Mouse (Mus musculus) stomach, embryonic 14.5 days (tissue): ENCODE results near the gene Mcoln3. TPM values are rescaled to one million over a fixed set of nuclear protein-coding genes. Genes with fewer than 3 reads are reported as not detected.

Experiments
- ATAC-seq: fragments of 200-750 bp; cut with Nextera tagmentation; 2 replicates; pipeline ENCODE4 v1.8.0; 2017; ENCODE audit warnings: low read depth, moderate TSS enrichment; ENCODE audit not compliant: insufficient number of reproducible peaks, insufficient read depth, low FRiP score
- H3K27ac ChIP-seq: fragments of 300-500 bp; sonication (generic); 2 replicates; pipeline ENCODE4 v1.5.1; 2014; ENCODE audit warnings: mild to moderate bottlenecking, low read length, moderate library complexity, mixed read lengths
- H3K27me3 ChIP-seq: fragments of 300-500 bp; sonication (generic); 2 replicates; pipeline ENCODE4 v1.6.1; 2014; ENCODE audit warnings: low read length, control low read depth, mixed read lengths; ENCODE audit not compliant: control insufficient read depth, insufficient read depth
- H3K36me3 ChIP-seq: fragments of 300-500 bp; sonication (generic); 2 replicates; pipeline ENCODE4 v1.6.1; 2014; ENCODE audit warnings: mild to moderate bottlenecking, control low read depth, low read length, moderate library complexity, mixed read lengths; ENCODE audit not compliant: control insufficient read depth, insufficient read depth
- H3K4me1 ChIP-seq: fragments of 300-500 bp; sonication (generic); 2 replicates; pipeline ENCODE4 v1.6.1; 2014; ENCODE audit warnings: low read length, control low read depth, mixed read lengths; ENCODE audit not compliant: control insufficient read depth, insufficient read depth
- H3K4me2 ChIP-seq: fragments of 300-500 bp; sonication (generic); replicated peaks from 2 replicates; pipeline ENCODE4 v1.6.1; 2014; ENCODE audit warnings: low read depth, low read length, control low read depth
- H3K4me3 ChIP-seq: fragments of 300-500 bp; sonication (generic); 2 replicates; pipeline ENCODE4 v1.5.1; 2014; ENCODE audit warnings: low read depth, low read length, control low read depth
- H3K9ac ChIP-seq: fragments of 300-500 bp; sonication (generic); replicated peaks from 2 replicates; pipeline ENCODE4 v1.6.1; 2014; ENCODE audit warnings: low read depth, mild to moderate bottlenecking, control low read depth, low read length, moderate library complexity, mixed read lengths
- H3K9me3 ChIP-seq: fragments of 300-500 bp; sonication (generic); 2 replicates; pipeline ENCODE4 v1.6.1; 2016; ENCODE audit warnings: low read depth, low read length, control low read depth; ENCODE audit not compliant: control insufficient read depth
- WGBS: fragments of 180-500 bp; shearing (Covaris S2); extraction: QIAGEN DNeasy Blood & Tissue Kit; methylation state at CpG from one replicate; pipeline ENCODE4 v1.1.7; 2014; 5-methylcytosine and 5-hydroxymethylcytosine counted together
- polyA plus RNA-seq: library from polyadenylated mRNA; unstranded; fragments of >200 nt; fragmentation: Nextera tagmentation; extraction: Ambion mirVana; gene quantifications from 2 replicates; pipeline ENCODE4 v1.2.1, GENCODE M21; 2014

Mcoln3 gene
- polyA plus RNA-seq, 1 experiment from 2014 or later = 1.8 TPM

GRCm38 (mm10) chr3:146121310-146122124, 4.3 kb downstream of the Mcoln3 start:
- H3K27ac ChIP-seq = no peak overlapping the region
- 14% methylated on average over 25 of the region's 25 CpGs for WGBS
- no peak overlapping the region for H3K9ac ChIP-seq
- H3K9me3 ChIP-seq = no peaks in the 10 kb centered on the region
- H3K36me3 ChIP-seq = no peaks in the 10 kb centered on the region
- H3K4me2 ChIP-seq = peak overlapping the region; percentile 35
- 0 out of 2 replicates have a peak, but pooled peaks cover 4% of the 10 kb centered on the region for H3K4me1 ChIP-seq
- 0 out of 2 replicates have a peak, but pooled peaks cover 7% of the 10 kb centered on the region for H3K27me3 ChIP-seq
- ATAC-seq = peak; percentile 66; the same call in 1 of the 2 replicates
- peak overlapping the region; percentile 13; the same call in 1 of the 2 replicates for H3K4me3 ChIP-seq

DNA sequence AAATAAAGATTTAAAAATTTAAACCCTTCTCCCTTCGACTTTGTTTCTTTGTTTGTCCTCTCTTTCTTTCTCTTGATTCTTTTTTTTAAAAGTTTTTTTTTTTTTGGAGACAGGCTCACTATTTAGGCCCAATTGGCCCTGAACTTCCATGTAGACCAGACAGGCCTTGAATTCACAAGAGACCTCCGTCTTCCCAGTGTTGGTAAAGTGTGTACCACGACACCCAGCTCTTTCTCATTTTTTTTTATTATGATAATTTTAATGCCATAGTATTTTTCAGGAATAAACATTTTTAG, 4.8 kb downstream of the Mcoln3 start:
- Histone ChIP-seq H3K36me3 (no peaks in the 10 kb centered on the region), H3K9me3 (no peaks in the 10 kb centered on the region), H3K9ac (no peak overlapping the region), H3K27me3 (0 out of 2 replicates have a peak, but pooled peaks cover 5% of the 10 kb centered on the region), H3K27ac (no peak overlapping the region), H3K4me3 (peak overlapping the region; percentile 13; the same call in 1 of the 2 replicates), H3K4me2 (peak overlapping the region; percentile 35; the same call in 1 of the 2 replicates), H3K4me1 (0 out of 2 replicates have a peak, but pooled peaks cover 4% of the 10 kb centered on the region)
- 48% methylated on average over 3 of the region's 3 CpGs for WGBS
- ATAC-seq = no peak

- Histone ChIP-seq H3K9ac (no peak overlapping the region), H3K27me3 (no peaks in the 10 kb centered on the region), H3K4me2 (no peak overlapping the region), H3K9me3 (no peaks in the 10 kb centered on the region), H3K27ac (no peak overlapping the region), H3K36me3 (no peaks in the 10 kb centered on the region), H3K4me3 (no peak overlapping the region), H3K4me1 (0 out of 2 replicates have a peak, but pooled peaks cover 4% of the 10 kb centered on the region)
- 85% methylated on average over 8 of the region's 8 CpGs for WGBS
- no peak for ATAC-seq
Observed at GRCm38 (mm10) chr3:146122807-146123463, 5.7 kb downstream of the Mcoln3 start.

GRCm38 (mm10) chr3:146123464-146123825, 6.2 kb downstream of the Mcoln3 start:
- no peak for ATAC-seq
- no peaks in the 10 kb centered on the region for H3K36me3 ChIP-seq
- H3K9me3 ChIP-seq = no peaks in the 10 kb centered on the region
- no peak overlapping the region for H3K4me2 ChIP-seq
- no peaks in the 10 kb centered on the region for H3K27me3 ChIP-seq
- 67% methylated on average over 9 of the region's 9 CpGs for WGBS
- H3K27ac ChIP-seq = no peak overlapping the region
- H3K4me3 ChIP-seq = no peak overlapping the region
- no peak overlapping the region for H3K9ac ChIP-seq
- H3K4me1 ChIP-seq = 0 out of 2 replicates have a peak, but pooled peaks cover 4% of the 10 kb centered on the region

GRCm38 (mm10) chr3:146127205-146127604, 10.0 kb downstream of the Mcoln3 start:
- no peak overlapping the region for H3K4me2 ChIP-seq
- H3K9ac ChIP-seq = no peak overlapping the region
- H3K4me1 ChIP-seq = no peaks in the 10 kb centered on the region
- H3K27ac ChIP-seq = no peak overlapping the region
- 63% methylated on average over 6 of the region's 6 CpGs for WGBS
- H3K27me3 ChIP-seq = no peaks in the 10 kb centered on the region
- no peaks in the 10 kb centered on the region for H3K9me3 ChIP-seq
- no peak overlapping the region for H3K4me3 ChIP-seq
- no peak for ATAC-seq
- no peaks in the 10 kb centered on the region for H3K36me3 ChIP-seq

GRCm38 (mm10) chr3:146134834-146135233, 17.6 kb downstream of the Mcoln3 start:
- no peak for ATAC-seq
- Histone ChIP-seq H3K9me3 (no peaks in the 10 kb centered on the region), H3K4me1 (no peaks in the 10 kb centered on the region), H3K4me2 (no peak overlapping the region), H3K4me3 (no peak overlapping the region), H3K27me3 (no peaks in the 10 kb centered on the region), H3K36me3 (no peaks in the 10 kb centered on the region), H3K9ac (no peak overlapping the region), H3K27ac (no peak overlapping the region)
- WGBS = 68% methylated on average over 9 of the region's 9 CpGs

DNA sequence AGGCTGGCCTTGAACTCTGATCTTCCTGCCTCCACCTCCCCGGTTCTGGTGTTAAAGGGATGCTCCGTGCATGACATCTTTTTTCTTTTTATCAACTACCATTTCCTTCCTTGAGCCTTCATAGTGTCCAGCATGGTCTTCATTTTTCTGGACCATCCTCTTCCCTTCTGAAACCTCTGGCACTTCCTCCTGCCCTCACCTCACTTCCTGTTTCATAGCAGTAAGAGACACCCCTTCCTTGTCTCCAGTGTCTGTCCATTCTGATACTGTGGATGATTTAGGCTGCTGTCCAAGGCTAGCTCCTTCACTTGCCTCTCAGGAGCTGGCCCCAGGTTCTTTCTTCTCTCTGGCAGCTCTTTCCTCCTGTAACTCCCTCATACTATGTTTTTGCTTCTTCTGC, 18.2 kb downstream of the Mcoln3 start:
- Histone ChIP-seq H3K27me3 (no peaks in the 10 kb centered on the region), H3K4me3 (no peak overlapping the region), H3K4me1 (no peaks in the 10 kb centered on the region), H3K9me3 (no peaks in the 10 kb centered on the region), H3K36me3 (no peaks in the 10 kb centered on the region), H3K4me2 (no peak overlapping the region), H3K27ac (no peak overlapping the region), H3K9ac (no peak overlapping the region)
- ATAC-seq = no peak
- WGBS = 94% methylated on average over 2 of the region's 2 CpGs

- Histone ChIP-seq H3K9ac (no peak overlapping the region), H3K4me2 (no peak overlapping the region), H3K4me1 (no peaks in the 10 kb centered on the region), H3K4me3 (no peak overlapping the region), H3K27ac (no peak overlapping the region), H3K27me3 (no peaks in the 10 kb centered on the region), H3K36me3 (no peaks in the 10 kb centered on the region), H3K9me3 (no peaks in the 10 kb centered on the region)
- 28% methylated on average over 10 of the region's 10 CpGs for WGBS
- ATAC-seq = no peak
Observed at GRCm38 (mm10) chr3:146136422-146136821, 19.2 kb downstream of the Mcoln3 start.
